Mouse (Mus musculus) midbrain, embryonic 11.5 days (tissue): ENCODE measurements at regions not wholly inside any gene's neighbourhood (a gene's known extent, or its start where the extent isn't known, plus 50 kb on each side); places are given as distances from the start of the nearest gene placed in this dataset.

Source experiments
- ATAC-seq: fragments of 200-750 bp; cut with Nextera tagmentation; 2 replicates; pipeline ENCODE4 v1.8.0; 2017; ENCODE audit warnings: moderate TSS enrichment, moderate library complexity; ENCODE audit not compliant: low FRiP score
- DNase-seq: peaks from one replicate; pipeline ENCODE4 v3.0.0; 2015; ENCODE audit warnings: low spot score; ENCODE audit errors: missing footprints
- H3K27ac ChIP-seq: fragments of 300-500 bp; sonication (generic); 2 replicates; pipeline ENCODE4 v1.5.1; 2014; ENCODE audit warnings: low read depth, low read length
- H3K27me3 ChIP-seq: fragments of 300-500 bp; sonication (generic); 2 replicates; pipeline ENCODE4 v1.6.1; 2014; ENCODE audit warnings: mild to moderate bottlenecking, low read length, moderate library complexity, mixed read lengths; ENCODE audit not compliant: control insufficient read depth, insufficient read depth
- H3K36me3 ChIP-seq: fragments of 300-500 bp; sonication (generic); 2 replicates; pipeline ENCODE4 v1.6.1; 2014; ENCODE audit warnings: mild to moderate bottlenecking, low read length, moderate library complexity, mixed read lengths; ENCODE audit not compliant: control insufficient read depth, insufficient read depth
- H3K4me1 ChIP-seq: fragments of 300-500 bp; sonication (generic); 2 replicates; pipeline ENCODE4 v1.6.1; 2014; ENCODE audit warnings: low read length; ENCODE audit not compliant: control insufficient read depth, insufficient read depth
- H3K4me2 ChIP-seq: fragments of 300-500 bp; sonication (generic); 2 replicates; pipeline ENCODE4 v1.6.1; 2014; ENCODE audit warnings: mild to moderate bottlenecking, moderate library complexity
- H3K4me3 ChIP-seq: fragments of 300-500 bp; sonication (generic); 2 replicates; pipeline ENCODE4 v1.5.1; 2014; ENCODE audit warnings: low read depth, low read length
- H3K9ac ChIP-seq: fragments of 300-500 bp; sonication (generic); 2 replicates; pipeline ENCODE4 v1.6.1; 2014; ENCODE audit warnings: low read length
- H3K9me3 ChIP-seq: fragments of 300-500 bp; sonication (generic); 2 replicates; pipeline ENCODE4 v1.6.1; 2016; ENCODE audit warnings: low read length; ENCODE audit not compliant: control insufficient read depth
- WGBS: fragments of 180-500 bp; shearing (Covaris S2); extraction: QIAGEN DNeasy Blood & Tissue Kit; methylation state at CpG from one replicate; pipeline ENCODE4 v1.1.7; 2014; 5-methylcytosine and 5-hydroxymethylcytosine counted together

GRCm38 (mm10) chr3:133726831-133727230, 181.9 kb upstream of the Tet2 start:
- no peaks in the 10 kb centered on the region for H3K27me3 ChIP-seq
- H3K9ac ChIP-seq, result no peak overlapping the region
- DNase-seq, result no peak
- no peaks in the 10 kb centered on the region for H3K4me1 ChIP-seq
- H3K27ac ChIP-seq, result no peak overlapping the region
- H3K4me3 ChIP-seq, result no peak overlapping the region
- no peak overlapping the region for H3K4me2 ChIP-seq
- no peaks in the 10 kb centered on the region for H3K36me3 ChIP-seq
- no peaks in the 10 kb centered on the region for H3K9me3 ChIP-seq
- no peak for ATAC-seq
- 93% methylated on average over 6 of the region's 6 CpGs for WGBS

DNA sequence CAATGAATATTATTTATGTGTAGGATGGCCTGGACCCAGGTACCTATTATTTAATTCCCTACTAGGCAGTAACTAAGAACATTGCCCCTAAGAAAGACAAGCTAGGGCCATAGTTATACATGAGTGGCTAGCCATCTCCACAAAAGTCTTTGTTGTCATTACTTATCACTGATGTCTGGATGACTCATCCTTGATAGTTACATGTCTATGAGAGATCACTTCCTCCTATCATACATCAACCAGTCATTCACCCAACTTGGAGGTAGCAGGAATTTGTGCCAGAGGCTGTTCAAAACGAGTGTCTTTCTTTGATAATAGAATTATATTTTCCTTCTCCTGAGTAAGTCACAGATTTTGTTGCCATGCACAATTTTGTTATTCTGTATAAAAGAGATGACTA, 190.7 kb upstream of the Tet2 start:
- Histone ChIP-seq H3K4me2 (no peak overlapping the region), H3K4me1 (no peaks in the 10 kb centered on the region), H3K27me3 (no peaks in the 10 kb centered on the region), H3K9me3 (no peaks in the 10 kb centered on the region), H3K36me3 (no peaks in the 10 kb centered on the region), H3K4me3 (no peak overlapping the region), H3K27ac (no peak overlapping the region), H3K9ac (no peak overlapping the region)
- ATAC-seq (no peak), DNase-seq (no peak)
- WGBS, result 78% methylated on average over 1 of the region's 1 CpGs

- no peaks in the 10 kb centered on the region for H3K27me3 ChIP-seq
- H3K36me3 ChIP-seq, result no peaks in the 10 kb centered on the region
- H3K4me2 ChIP-seq, result no peak overlapping the region
- no peak overlapping the region for H3K9ac ChIP-seq
- DNase-seq, result no peak
- H3K27ac ChIP-seq, result no peak overlapping the region
- no peaks in the 10 kb centered on the region for H3K9me3 ChIP-seq
- no peak for ATAC-seq
- H3K4me3 ChIP-seq, result no peak overlapping the region
- WGBS, result 95% methylated on average over 2 of the region's 2 CpGs
- no peaks in the 10 kb centered on the region for H3K4me1 ChIP-seq
These were observed 194.0 kb upstream of the Tet2 start for GRCm38 (mm10) chr3:133738936-133739335.

- ATAC-seq (no peak), DNase-seq (no peak)
- Histone ChIP-seq H3K4me2 (no peak overlapping the region), H3K27me3 (no peaks in the 10 kb centered on the region), H3K9ac (no peak overlapping the region), H3K4me3 (no peak overlapping the region), H3K9me3 (no peaks in the 10 kb centered on the region), H3K4me1 (no peaks in the 10 kb centered on the region), H3K36me3 (no peaks in the 10 kb centered on the region), H3K27ac (no peak overlapping the region)
- 83% methylated on average over 4 of the region's 4 CpGs for WGBS
These were observed 199.7 kb upstream of the Tet2 start for GRCm38 (mm10) chr3:133744552-133745118.

DNA sequence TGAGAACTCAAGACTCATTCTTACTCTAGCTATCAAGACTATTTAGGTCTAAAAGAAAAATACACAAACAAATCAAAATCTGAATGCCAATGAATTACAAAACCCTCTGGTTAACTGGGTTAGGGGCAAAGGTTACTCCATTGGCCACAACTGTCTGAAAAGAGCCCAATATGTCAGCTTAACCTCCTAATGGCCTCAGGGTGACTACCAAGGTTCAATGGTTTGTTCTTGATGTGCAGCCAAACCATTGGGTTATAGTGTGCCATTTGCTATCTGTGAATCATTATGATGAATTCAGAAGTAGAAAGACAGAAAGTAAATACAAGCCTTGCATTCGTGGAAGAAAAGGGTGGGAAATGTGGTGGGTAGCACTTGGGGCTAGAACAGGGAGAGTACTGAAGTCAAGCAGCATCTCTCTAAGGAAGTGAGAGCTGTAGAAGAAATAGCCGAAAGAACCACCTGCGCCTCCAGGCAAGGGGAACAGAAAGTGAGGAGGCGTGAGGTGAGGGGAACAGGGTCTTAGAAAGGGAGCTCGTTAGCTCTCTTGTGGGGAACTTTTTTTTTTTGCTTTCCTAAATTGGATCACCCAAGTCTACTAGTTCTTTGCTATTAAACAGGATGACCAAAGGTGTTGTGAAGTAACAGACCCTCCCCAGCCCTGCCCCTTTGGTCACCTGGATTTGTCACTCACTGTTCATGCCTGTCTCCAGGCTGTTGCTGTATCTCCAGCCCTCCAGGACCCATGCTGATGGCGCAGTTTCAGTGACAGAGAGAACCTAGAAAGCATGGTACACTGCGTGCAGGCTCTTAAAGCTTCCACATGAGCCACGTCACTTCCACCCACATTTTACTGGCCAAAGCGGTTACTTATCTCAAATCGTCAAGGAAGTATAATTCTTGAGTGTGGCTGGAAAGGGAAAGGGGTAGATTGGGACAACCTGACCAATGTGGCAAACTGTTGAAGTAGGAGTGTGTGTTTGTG, 204.1 kb upstream of the Tet2 start:
- Histone ChIP-seq H3K4me2 (no peak overlapping the region), H3K4me3 (no peak overlapping the region), H3K4me1 (no peaks in the 10 kb centered on the region), H3K36me3 (no peaks in the 10 kb centered on the region), H3K27me3 (no peaks in the 10 kb centered on the region), H3K9me3 (no peaks in the 10 kb centered on the region), H3K27ac (no peak overlapping the region), H3K9ac (no peak overlapping the region)
- ATAC-seq, result no peak
- WGBS, result 92% methylated on average over 10 of the region's 10 CpGs
- no peak for DNase-seq

- H3K4me3 ChIP-seq, result no peak overlapping the region
- WGBS, result 77% methylated on average over 8 of the region's 8 CpGs
- no peak for ATAC-seq
These were observed 205.1 kb upstream of the Tet2 start for GRCm38 (mm10) chr3:133750061-133750460.

GRCm38 (mm10) chr3:133750606-133751005, 205.7 kb upstream of the Tet2 start:
- ATAC-seq, result no peak
- H3K27me3 ChIP-seq, result no peaks in the 10 kb centered on the region
- 92% methylated on average over 3 of the region's 3 CpGs for WGBS
- no peak overlapping the region for H3K4me2 ChIP-seq
- DNase-seq, result no peak
- no peak overlapping the region for H3K4me3 ChIP-seq
- H3K27ac ChIP-seq, result no peak overlapping the region
- peaks cover 6% of the 10 kb centered on the region for H3K4me1 ChIP-seq
- no peaks in the 10 kb centered on the region for H3K9me3 ChIP-seq
- H3K9ac ChIP-seq, result no peak overlapping the region
- no peaks in the 10 kb centered on the region for H3K36me3 ChIP-seq

More at GRCm38 (mm10) chr3:133750061-133750460, 205.1 kb upstream of the Tet2 start:
- Histone ChIP-seq H3K4me1 (peaks cover 6% of the 10 kb centered on the region), H3K4me2 (no peak overlapping the region), H3K27ac (no peak overlapping the region), H3K36me3 (no peaks in the 10 kb centered on the region), H3K9ac (no peak overlapping the region), H3K27me3 (no peaks in the 10 kb centered on the region), H3K9me3 (no peaks in the 10 kb centered on the region)
- DNase-seq, result no peak

DNA sequence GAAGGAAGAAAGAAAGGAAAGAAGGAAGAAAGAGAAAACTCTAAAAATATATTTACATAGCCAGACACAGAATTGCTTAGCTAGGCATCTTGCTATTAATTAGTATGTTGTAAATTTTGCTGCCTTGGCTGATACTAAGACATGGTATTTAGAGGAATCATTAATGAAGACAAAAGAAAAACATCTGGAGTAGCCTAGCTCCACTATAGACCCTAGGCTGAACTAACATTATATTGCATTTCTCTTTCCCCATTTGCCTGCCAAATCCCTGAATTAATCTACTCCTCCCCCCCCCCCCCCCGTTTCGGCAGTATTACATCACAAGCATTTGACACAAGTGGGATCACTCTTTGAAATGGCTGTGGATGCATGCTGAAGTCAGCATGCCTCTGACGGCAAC, 206.1 kb upstream of the Tet2 start:
- H3K4me1 ChIP-seq, result peaks cover 6% of the 10 kb centered on the region
- H3K4me2 ChIP-seq, result no peak overlapping the region
- no peaks in the 10 kb centered on the region for H3K9me3 ChIP-seq
- no peaks in the 10 kb centered on the region for H3K36me3 ChIP-seq
- 66% methylated on average over 3 of the region's 3 CpGs for whole genome bisulfite sequencing
- H3K4me3 ChIP-seq, result no peak overlapping the region
- H3K27ac ChIP-seq, result no peak overlapping the region
- ATAC-seq, result no peak
- H3K27me3 ChIP-seq, result no peaks in the 10 kb centered on the region
- no peak for DNase-seq
- H3K9ac ChIP-seq, result no peak overlapping the region

DNA sequence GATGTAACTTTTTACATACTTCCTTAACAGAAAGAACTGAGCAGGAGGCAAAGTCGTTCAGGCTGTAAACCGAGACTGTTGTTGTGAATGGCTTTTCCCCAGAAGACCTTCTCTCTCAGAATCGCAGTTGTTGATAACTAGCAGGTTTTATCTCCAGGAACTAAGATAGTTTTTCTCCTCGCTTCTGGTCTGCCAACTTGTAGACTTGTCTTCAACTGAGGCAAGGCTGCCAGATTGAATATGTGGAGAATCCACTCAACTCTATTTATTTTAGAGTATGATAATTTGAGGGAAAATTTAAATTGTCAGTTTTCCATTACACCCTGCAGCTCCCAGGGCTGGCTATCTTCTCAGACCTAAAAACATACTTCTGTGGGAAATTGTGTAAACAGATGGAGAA, 206.6 kb upstream of the Tet2 start:
- no peak for DNase-seq
- Histone ChIP-seq H3K4me1 (peaks cover 6% of the 10 kb centered on the region), H3K36me3 (no peaks in the 10 kb centered on the region), H3K4me3 (no peak overlapping the region), H3K27me3 (no peaks in the 10 kb centered on the region), H3K9me3 (no peaks in the 10 kb centered on the region), H3K4me2 (no peak overlapping the region), H3K27ac (no peak overlapping the region), H3K9ac (no peak overlapping the region)
- WGBS, result 72% methylated on average over 4 of the region's 4 CpGs
- ATAC-seq, result no peak
